Mouse (Mus musculus): ENCODE measurements around the gene Nxph1.

Nxph1 gene

GRCm38 (mm10) chr6:8948131-8948470 lies at the start of gene Nxph1:
Gene Nxph1, plus strand, starts transcription at chr6:8948431.
- DNase-seq (ENCODE audit: extremely low spot score): no peak

DNA sequence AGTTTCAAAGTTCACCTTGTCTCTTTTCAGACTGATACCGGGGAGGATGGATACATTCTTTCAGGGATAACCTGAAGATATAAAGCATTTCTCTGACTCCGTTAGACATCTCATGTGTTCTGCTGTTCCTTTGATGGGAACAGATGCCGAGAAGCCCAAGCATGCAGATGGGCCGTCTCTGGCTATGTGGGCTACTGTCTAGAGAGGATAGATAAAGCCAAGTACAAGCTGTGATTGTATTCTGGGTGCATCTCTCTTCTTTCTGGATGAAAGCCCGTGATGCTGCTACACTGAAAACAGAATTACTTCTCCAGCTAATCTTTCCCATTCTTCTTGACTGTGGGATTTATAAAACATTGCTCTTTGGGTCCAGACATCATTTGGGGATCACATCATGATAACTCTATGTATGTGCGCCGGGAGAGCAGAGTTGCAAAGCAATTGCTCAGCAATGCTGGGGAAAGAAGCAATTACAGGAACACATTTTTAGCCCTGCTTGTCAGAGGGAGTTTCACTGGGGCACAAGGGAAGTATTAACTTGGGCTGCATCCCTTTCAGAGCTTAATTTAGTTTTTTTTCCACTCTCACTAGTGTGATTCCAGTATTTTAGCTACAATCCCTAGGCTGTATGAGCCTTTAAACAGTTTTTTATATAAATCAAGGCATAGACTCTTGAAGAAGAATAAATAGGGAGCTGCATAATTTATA lies 48.1 kb upstream of the Nxph1 start:
- no peak for DNase-seq (ENCODE audit: extremely low spot score)

DNA sequence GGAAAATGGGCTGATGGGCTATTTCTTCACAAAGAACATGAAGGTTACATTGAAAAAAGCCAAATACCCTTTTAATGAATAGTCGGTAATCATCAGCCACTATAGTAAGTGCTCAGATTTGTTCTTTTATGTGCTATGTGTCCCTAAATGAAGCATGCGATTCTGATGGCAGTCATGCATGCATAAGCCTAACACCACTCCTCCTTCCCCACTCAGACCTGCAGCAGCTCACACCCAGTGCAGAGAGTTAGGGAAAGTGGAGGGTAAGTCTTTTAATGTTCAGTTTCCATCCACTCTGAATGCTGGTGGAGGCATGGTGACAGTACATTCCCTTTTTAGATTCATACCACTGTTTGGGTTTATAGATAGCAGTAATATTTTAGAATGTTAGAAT lies 47.5 kb upstream of the Nxph1 start:
- DNase-seq (ENCODE audit: extremely low spot score): no peak

DNA sequence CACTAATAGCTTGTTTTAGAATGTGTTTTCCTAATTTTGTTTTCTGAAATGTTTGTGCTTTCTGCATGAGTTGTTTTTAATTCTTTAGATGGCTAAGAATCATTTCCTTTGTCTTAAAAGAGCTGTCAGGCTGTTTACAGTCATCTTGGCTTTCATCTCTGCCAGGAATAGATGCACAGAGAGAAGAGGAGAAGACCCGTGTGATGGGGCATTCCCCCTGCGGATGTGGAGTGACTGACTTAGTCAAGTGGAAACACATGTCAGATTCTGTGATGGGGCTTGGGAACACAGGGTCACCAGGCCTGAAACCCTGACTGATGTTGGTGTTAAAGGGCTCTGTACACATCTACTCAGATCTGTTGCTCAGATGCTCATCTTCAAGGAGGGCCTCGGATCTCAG lies 40.3 kb upstream of the Nxph1 start:
- DNase-seq (ENCODE audit: extremely low spot score): no peak

DNA sequence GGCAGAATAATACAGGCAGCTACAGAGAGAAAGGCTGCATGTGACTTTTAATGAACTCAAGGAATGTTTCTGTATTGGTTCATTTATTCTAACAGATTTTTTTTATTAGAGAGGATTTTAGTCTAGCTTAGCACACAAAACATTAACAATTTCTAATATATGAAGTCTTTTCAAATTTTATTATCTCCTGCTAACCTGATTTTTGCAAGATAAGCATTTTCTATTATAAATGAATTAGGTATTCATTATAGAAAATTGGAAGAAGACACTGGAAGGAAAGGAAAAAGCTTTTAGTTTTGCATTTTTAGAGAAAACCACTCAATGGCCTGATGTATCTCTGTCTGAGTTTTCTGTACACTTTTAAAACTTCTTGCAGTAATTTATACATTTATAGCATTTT lies 34.8 kb upstream of the Nxph1 start:
- DNase-seq (ENCODE audit: extremely low spot score): no peak

- DNase-seq (ENCODE audit: extremely low spot score): no peak
These were observed 33.5 kb upstream of the Nxph1 start for GRCm38 (mm10) chr6:8914682-8915081.

GRCm38 (mm10) chr6:8924481-8924880 lies 23.8 kb upstream of the Nxph1 start:
- no peak for DNase-seq (ENCODE audit: extremely low spot score)

DNA sequence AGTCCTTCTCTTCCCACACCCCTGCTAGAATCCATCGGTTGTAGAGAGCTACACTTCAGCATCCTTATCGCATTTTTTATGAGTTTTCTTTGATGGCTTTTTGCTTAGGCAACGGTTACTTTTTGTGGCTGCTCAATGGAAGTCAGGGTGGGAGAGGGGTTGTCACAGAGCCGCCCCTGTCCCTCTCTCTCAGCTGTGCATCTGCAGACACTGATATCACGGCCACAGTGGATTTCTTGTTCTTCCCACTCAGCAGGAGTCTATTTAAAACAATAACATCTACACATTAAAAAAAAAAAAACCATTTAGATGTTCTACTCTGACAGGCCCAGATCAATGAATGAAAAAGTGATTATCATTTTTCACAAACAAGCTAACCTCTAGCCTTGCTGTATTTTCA lies 13.0 kb upstream of the Nxph1 start:
- no peak for DNase-seq (ENCODE audit: extremely low spot score)

GRCm38 (mm10) chr6:8935705-8936104 lies 12.5 kb upstream of the Nxph1 start:
- DNase-seq (ENCODE audit: extremely low spot score): peak; percentile 57

- DNase-seq (ENCODE audit: extremely low spot score): no peak
These were observed 12.1 kb upstream of the Nxph1 start for GRCm38 (mm10) chr6:8936168-8936567.

DNA sequence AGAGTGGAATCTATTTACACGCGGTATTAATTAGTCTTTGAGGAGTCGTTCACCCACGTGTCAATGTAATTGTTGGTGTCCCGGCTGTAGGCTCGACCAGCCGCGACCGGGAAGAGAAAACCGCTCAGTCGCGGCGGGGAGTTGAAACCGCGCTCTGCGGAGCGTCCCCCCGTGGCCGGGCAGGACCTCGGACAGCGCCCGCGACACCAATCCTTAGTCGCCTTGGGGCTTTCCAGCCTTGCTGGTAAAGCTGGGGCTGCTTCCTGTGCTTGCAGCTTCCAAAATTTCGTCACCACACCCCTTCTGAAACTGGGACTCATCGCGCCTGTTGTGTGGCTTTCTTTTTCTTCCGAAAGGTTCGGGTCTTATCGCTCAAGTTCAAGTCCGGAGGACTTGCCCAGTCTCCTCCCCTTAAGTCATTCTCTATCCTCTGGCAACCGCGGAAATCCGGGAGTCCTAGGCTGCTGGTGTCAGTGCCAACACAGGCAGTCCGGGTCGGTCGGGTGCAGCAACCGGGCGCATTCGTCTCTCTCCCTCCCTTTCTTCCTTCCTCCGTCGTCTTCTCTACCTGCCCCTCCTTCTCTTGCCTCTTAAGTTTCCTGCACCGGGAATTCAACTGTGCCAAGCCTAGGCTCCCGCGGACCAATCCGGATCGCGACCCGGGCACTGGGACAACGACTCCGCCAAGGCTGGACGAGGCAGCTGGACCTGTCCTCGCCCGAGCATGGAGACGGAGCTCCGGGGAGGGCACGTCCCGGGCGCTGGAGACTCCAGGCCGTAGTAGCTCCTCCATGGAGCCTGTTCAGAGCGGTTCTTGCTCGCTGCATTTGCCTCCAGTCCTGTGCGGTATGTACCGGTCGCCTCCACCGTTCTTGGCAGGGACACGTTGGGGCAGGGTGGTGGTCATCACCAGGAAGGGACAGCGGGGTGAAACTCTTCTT lies 510 bp downstream of the Nxph1 start:
- DNase-seq (ENCODE audit: extremely low spot score): peak; percentile 70

DNA sequence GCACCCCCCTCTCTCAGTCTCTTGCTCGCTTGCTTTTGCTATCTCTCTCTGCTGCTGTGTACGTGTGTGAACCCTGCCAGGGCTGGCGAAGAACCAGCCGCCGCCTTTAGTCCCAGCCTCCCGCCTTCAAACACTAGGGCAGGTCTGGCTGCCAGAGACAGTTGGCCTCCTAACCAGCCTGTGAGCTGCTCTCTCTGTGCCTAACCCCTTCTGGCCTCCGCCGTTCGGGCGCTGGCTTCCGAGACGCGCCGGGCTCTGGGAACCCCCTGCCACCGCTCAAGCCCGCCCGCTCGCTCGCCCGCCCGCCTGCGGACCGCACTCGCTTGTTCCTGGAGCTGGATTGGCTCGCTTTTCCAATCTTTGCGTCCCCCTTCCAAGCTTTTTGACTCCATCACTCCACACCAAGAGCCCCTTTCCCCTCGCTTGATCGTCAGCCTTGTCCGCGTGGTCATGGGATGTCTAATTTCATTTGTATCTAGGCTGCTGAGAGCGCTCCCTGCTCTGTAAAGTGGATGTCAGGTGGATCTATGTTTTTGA lies 1.5 kb downstream of the Nxph1 start:
- peak; percentile 48 for DNase-seq (ENCODE audit: extremely low spot score)

- DNase-seq (ENCODE audit: extremely low spot score): peak; percentile 6
These were observed 2.5 kb downstream of the Nxph1 start for GRCm38 (mm10) chr6:8950611-8951325.

- peak; percentile 76 for DNase-seq (ENCODE audit: extremely low spot score)
These were observed 3.1 kb downstream of the Nxph1 start for GRCm38 (mm10) chr6:8951326-8951695.

- DNase-seq (ENCODE audit: extremely low spot score): no peak
These were observed 3.8 kb downstream of the Nxph1 start for GRCm38 (mm10) chr6:8951884-8952590.

DNA sequence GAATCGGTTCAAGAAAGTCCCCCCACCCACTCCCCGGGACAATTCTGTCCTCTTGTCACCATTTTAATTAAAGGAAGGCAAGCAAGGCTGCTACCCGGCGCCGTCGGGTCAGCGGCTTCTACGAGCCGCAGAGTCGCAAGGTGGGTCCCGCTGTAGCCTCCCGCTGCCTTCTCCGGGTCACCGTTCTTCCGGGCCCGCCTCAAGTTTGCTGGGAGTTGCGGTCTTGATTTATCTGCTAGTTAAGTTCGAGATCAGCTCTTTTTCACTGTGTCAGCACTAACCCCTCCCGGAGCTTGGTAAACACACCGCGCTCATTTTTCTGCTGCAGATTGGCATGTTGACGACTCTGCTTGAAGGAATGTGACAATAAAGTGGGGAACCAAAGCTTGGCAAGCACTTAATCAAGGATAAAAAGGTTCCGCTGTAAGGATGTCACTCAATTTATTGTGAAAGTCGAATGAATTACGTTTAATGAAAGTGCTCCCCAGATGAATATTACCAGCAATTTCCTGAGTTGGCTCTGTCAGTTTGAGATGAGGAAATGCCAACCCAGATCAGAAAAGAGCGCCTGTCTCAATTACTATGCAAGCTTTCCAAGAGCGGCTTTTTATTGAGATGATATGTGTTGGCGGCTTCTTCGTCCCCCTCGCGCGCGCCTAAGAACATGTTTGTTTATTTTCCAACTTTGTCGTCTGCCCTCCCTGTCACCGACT lies 7.7 kb downstream of the Nxph1 start:
- peak; percentile 26 for DNase-seq (ENCODE audit: extremely low spot score)

DNA sequence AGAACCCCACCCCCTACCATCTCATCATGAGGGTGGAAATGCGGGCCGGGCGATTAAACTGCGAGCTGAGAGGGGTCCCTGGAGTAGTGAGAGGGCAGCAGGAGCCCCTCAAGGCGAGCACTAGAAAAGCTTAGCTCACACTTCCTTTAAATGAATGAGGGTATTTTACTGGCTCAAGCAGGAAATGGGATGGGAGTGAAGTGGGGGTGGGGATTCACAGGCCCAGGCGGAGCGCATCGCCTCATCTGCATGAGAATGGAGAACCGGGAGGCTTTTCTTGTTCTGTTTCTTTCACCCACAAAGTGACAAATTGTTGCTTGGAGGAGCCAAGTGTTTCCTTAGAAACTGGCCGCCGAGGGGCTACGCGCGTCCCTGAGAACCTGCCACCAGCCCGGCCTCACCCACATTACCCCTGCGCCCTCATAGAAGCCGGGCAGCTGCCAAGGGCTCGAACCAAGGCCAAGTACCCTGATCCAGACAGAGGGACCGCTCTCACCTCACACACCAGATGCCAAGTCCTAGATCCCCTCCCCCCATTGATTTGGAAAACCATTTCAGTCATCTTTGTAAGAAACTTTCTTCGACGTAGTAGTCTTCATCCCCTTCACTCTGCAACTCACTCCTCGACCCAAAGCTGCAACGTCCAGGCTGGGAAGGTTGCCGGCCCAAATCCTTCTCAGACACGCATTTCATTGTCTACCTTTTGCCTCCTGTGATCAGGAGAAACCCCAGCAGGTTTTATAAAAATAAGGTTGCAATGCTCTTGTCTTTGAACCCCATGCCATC lies 8.7 kb downstream of the Nxph1 start:
- peak; percentile 50 for DNase-seq (ENCODE audit: extremely low spot score)

DNA sequence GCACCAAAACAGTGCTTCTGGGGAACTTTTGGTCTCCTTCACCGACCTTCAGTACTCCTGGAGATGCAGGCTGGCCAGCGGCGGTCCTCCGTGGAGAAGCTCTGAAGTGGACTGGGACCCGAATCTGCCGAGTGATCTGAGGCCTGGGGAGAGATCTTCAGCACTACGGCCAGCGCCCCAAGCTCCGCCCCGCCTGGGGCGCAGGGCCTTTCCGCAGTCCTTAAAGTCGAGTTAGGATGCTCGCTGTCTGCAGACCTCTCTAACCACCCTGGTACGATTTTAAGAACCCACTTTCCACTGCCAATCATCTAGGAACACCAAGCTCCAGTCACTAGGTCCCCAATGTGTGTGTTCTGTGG lies 9.3 kb downstream of the Nxph1 start:
- DNase-seq (ENCODE audit: extremely low spot score): peak; percentile 67

DNA sequence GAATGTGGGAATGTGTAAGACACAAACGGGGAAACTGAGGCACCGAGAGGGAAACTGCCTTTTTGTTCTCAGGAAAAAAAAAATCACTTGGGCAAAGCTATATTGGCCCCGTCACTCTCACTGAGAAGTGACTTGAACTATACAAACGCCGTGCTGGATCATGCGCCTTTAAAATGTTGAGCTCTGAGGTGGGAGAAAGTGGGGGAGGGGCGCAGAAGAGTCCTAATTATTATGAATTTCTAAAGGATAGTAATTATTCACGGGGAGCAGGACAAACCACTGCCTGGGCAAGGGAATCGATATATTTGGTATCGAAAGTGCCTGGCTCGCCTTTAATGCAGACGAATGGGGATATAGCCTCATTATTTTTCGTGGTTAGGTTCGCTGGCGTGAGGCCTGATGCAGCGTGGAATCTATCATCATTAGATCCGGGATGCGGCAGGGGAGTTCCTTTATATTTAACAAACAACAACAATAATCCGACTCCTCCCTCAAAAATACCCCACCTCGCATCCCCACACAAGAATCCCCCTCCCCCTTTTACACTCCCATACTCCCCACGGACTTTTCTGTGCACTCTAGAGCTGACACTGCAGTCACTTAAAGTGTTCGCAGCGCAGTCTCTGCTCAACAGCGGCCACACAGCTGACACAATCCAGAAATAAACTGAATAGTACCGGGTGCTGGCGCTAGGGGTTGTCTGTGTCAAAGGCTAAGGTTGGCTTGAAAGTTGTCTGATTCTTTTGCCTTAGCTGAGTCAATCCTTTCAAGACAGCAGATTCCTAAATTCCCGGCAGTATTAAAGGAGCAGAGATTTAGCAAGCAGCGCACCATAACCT lies 10.1 kb downstream of the Nxph1 start:
- peak; percentile 46 for DNase-seq (ENCODE audit: extremely low spot score)

All from embryo, embryonic 9.5 days (tissue).